Mouse (Mus musculus): ENCODE results near the gene Ncam2. TPM values are rescaled to one million over a fixed set of nuclear protein-coding genes. Genes with fewer than 3 reads are reported as not detected.

Gene Ncam2
- polyA plus RNA-seq, 1 experiment from 2014 or later: 7.5 TPM

DNA sequence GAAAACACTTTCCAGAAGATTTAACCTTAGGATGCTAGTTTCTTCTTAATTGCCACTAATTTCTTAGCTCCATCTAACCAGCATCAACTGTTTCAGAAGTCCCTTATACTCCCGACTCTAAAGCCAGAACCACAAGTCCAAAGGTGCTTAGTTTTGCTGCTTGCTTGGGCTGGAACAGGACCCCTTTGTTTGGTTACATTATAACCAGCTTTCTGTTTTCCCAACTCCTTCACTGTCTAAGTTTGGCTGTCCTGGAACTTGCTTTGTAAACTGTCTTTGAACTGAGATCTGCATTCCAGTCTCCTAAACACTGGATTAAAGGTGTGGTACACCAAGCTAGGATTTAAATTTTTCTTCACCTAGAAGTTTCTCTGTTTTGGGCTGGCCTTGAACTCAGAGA is 475.0 kb downstream of the Ncam2 start:
- Histone ChIP-seq H3K4me2 (replicated peaks) (no peak overlapping the region), H3K27ac (replicated peaks) (no peak overlapping the region), H3K9me3 (no peaks in the 10 kb centered on the region), H3K36me3 (no peaks in the 10 kb centered on the region), H3K4me1 (no peaks in the 10 kb centered on the region), H3K4me3 (no peak overlapping the region), H3K27me3 (no peaks in the 10 kb centered on the region), H3K9ac (replicated peaks) (no peak overlapping the region)
- 75% methylated on average over 1 of the region's 1 CpGs for WGBS
- ATAC-seq (ENCODE audit: low FRiP score, low read depth): no peak

Measured in midbrain, embryonic 12.5 days (tissue).